Mouse (Mus musculus): ENCODE data around the gene Carns1. TPM values are rescaled to one million over a fixed set of nuclear protein-coding genes. Genes with fewer than 3 reads are reported as not detected.
A peak's percentile ranks its signal among the peaks of the same experiment; 100 is the strongest.

Gene Carns1
- polyA plus RNA-seq, 1 experiment, result 2.5 TPM

DNA sequence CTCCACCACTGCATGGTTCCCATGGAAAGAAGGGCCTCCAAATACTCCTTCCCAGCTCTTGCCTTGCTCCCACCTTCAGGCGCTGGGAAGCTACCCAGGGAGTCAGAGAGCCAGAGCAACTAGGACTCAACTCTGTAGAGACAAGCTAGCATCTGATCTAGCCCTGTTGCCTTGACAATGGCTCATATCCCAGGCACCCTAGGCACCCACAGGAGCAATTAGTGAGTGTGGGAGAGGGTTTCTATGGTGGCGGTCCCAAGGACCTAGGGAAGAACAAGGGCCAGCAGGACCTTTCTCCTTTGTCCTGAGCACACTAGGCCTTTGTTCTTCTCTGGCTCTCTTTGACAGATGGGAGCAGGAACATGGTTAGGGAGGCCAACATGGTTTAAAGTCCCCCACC is 8.4 kb upstream of the Carns1 start:
- Histone ChIP-seq H3K36me3 (ENCODE audit: control insufficient read depth, insufficient read depth, low read length) (no peaks in the 10 kb centered on the region), H3K4me1 (ENCODE audit: control insufficient read depth, insufficient read depth, low read length) (0 out of 2 replicates have a peak, but pooled peaks cover 2% of the 10 kb centered on the region), H3K27ac (ENCODE audit: control insufficient read depth, insufficient read depth, low read depth, low read length) (no peak overlapping the region), H3K4me3 (ENCODE audit: control insufficient read depth, low read depth, low read length) (no peak overlapping the region), H3K27me3 (ENCODE audit: control insufficient read depth, insufficient read depth, low read length) (no peaks in the 10 kb centered on the region)
- TF ChIP-seq POLR2A (IDR thresholded peaks at IDR 0.05; ENCODE audit: control insufficient read depth, low read depth, low read length), result no peak

DNA sequence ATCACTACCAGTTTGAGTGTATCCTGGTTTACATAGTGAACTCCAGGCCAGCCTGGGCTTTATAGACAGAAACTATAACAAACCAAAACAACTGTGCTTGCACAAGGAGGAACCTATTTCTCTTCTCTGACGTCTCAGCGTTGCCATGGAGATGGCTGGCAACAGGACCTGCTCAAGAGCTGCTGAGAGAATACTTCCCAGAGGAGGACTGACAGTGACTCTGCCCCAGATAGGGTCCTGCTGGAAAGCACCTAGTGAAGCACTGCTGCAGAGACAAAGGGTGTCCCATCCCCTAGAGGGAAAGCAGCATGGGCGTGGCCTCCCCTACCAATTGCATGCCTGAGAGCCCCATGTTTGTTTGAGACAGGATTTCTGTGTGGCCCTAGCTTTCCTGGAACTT is 6.6 kb upstream of the Carns1 start:
- Histone ChIP-seq H3K4me1 (ENCODE audit: control insufficient read depth, insufficient read depth, low read length) (0 out of 2 replicates have a peak, but pooled peaks cover 2% of the 10 kb centered on the region), H3K4me3 (ENCODE audit: control insufficient read depth, low read depth, low read length) (no peak overlapping the region), H3K36me3 (ENCODE audit: control insufficient read depth, insufficient read depth, low read length) (no peaks in the 10 kb centered on the region), H3K27ac (ENCODE audit: control insufficient read depth, insufficient read depth, low read depth, low read length) (no peak overlapping the region), H3K27me3 (ENCODE audit: control insufficient read depth, insufficient read depth, low read length) (no peaks in the 10 kb centered on the region)
- TF ChIP-seq CTCF (IDR thresholded peaks at IDR 0.05; ENCODE audit: control insufficient read depth, insufficient read depth, insufficient replicate concordance, low read depth, low read length) (no peak), POLR2A (IDR thresholded peaks at IDR 0.05; ENCODE audit: control insufficient read depth, low read depth, low read length) (no peak)

DNA sequence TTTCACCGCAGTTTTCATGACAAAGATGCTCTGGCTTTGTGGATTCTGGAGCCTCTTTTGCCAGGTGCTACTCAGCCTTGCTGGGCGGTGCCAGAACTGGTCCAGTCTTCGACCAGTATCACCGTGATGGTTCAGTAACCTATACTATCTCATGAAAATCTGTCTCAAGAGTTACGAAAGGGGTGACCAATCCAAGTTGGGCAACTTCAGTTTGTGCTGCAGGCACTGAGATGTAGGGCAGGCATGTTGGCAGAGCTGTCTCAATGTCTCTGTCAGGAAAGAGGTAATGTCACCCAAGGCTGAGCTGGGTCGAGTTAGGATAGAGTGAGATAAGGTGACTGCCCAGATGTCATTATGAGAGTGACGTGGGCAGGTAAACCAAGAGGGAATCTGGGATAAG is 5.1 kb upstream of the Carns1 start:
- H3K27ac ChIP-seq (ENCODE audit: control insufficient read depth, insufficient read depth, low read depth, low read length), result no peak overlapping the region
- no peak overlapping the region for H3K4me3 ChIP-seq (ENCODE audit: control insufficient read depth, low read depth, low read length)
- TF ChIP-seq CTCF (IDR thresholded peaks at IDR 0.05; ENCODE audit: control insufficient read depth, insufficient read depth, insufficient replicate concordance, low read depth, low read length) (no peak), POLR2A (IDR thresholded peaks at IDR 0.05; ENCODE audit: control insufficient read depth, low read depth, low read length) (no peak)
- no peaks in the 10 kb centered on the region for H3K36me3 ChIP-seq (ENCODE audit: control insufficient read depth, insufficient read depth, low read length)
- H3K4me1 ChIP-seq (ENCODE audit: control insufficient read depth, insufficient read depth, low read length), result 0 out of 2 replicates have a peak, but pooled peaks cover 2% of the 10 kb centered on the region
- H3K27me3 ChIP-seq (ENCODE audit: control insufficient read depth, insufficient read depth, low read length), result no peaks in the 10 kb centered on the region

DNA sequence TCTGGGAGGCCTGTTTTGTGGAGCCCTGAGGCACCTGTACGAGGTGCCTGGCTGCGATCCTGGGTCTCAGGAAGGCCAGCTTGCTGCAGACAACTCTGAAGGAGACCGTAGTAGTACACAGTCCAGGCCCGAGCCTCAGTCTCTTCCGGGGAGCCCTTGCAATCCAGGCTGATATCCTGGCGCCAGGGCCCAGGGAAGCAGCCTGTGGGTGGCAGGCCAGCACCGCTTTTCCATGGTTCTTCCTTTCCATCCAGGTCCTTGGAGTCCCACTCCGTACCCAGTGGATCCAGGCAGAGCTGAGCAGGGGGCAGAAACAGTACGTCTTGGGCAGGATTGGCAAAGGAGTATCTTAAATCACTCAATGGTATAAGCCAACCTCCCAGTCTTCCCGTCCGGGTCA is 2.4 kb downstream of the Carns1 start:
- Histone ChIP-seq H3K4me1 (ENCODE audit: control insufficient read depth, insufficient read depth, low read length) (peaks cover 5% of the 10 kb centered on the region), H3K27ac (ENCODE audit: control insufficient read depth, insufficient read depth, low read depth, low read length) (no peak overlapping the region), H3K4me3 (ENCODE audit: control insufficient read depth, low read depth, low read length) (no peak overlapping the region), H3K27me3 (ENCODE audit: control insufficient read depth, insufficient read depth, low read length) (no peaks in the 10 kb centered on the region), H3K36me3 (ENCODE audit: control insufficient read depth, insufficient read depth, low read length) (no peaks in the 10 kb centered on the region)
- TF ChIP-seq POLR2A (IDR thresholded peaks at IDR 0.05; ENCODE audit: control insufficient read depth, low read depth, low read length), result no peak
- no peak; the same call in 1 of the 2 replicates for TF ChIP-seq CTCF (IDR thresholded peaks at IDR 0.05; ENCODE audit: control insufficient read depth, insufficient read depth, insufficient replicate concordance, low read depth, low read length)

DNA sequence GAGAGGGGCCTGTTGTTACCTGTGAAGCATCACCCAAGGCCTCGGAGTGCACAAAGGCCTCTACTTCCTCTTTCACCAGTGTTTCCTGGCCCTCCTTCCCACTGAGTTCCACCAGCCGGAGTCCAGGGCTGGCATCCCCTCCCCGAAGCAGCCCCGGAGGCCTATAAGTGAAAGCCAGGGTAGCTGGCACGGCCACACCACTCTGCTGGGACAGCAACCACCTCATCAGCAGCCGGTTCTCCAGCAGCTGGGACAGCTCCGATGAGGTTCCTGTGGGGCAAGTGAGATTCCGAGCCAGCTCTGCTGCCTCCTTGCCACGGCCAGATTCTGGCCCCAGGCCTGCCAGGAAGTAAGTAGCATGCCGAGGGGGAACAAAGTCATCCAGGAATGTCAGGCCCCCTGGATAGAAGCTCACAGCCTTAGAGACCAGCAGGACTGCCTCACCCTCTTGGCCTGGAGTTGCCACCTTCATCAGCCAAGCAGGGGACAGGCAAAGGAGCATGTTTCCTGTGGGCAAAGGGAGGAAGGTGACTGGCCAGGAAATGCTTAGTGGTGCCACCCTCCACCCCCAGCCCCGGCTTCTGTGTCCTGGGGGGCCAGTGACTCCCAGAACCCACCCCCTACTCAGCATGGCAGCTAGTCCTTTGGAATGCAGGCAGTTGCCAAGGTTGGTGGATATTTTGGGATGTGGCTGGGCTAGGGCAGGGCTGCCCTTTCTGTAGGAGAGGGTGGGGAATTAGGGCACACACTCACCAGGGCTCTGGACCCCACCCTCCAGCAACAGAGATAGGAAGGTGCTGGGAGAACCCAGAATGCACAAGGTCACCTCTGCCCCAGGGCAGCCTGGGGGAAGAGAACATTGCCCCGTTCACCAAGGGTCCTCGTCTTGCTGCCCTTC is 3.6 kb downstream of the Carns1 start:
- H3K27me3 ChIP-seq (ENCODE audit: control insufficient read depth, insufficient read depth, low read length), result no peaks in the 10 kb centered on the region
- H3K36me3 ChIP-seq (ENCODE audit: control insufficient read depth, insufficient read depth, low read length), result no peaks in the 10 kb centered on the region
- H3K4me1 ChIP-seq (ENCODE audit: control insufficient read depth, insufficient read depth, low read length), result peaks cover 5% of the 10 kb centered on the region
- no peak overlapping the region for H3K4me3 ChIP-seq (ENCODE audit: control insufficient read depth, low read depth, low read length)
- H3K27ac ChIP-seq (ENCODE audit: control insufficient read depth, insufficient read depth, low read depth, low read length), result no peak overlapping the region
- TF ChIP-seq POLR2A (IDR thresholded peaks at IDR 0.05; ENCODE audit: control insufficient read depth, low read depth, low read length) (no peak), CTCF (IDR thresholded peaks at IDR 0.05; ENCODE audit: control insufficient read depth, insufficient read depth, insufficient replicate concordance, low read depth, low read length) (no peak)

DNA sequence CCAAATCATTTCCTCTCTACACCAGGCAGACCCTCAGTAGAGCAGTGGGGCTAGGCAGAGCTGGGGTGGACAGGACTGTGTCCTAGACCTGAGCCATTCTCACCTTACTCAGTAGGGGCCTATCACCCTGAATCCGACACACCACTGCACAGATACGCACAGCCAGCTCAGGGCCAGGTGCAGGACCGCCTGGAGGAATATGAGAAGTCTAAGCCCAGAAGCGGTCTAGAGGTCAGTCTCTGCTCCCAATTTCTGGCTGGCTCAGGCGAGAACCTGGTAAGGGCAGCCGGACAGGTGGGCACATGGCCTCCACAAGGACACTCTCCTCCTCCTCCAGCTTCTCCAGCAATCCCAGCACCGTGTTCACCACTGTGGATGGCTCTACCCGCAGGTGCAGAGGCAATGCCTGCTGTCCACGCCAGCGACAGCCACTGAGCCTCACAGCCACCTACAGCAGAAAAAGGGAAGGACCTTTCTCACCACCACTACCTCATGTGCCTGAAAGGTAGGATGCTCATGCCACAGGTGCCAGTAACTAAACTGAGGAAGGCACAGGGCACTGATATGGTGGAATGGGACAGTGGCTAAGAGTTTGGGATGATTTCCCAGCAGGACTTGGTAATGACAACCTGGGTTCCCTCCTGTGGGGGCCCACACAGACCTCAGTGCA is 4.4 kb downstream of the Carns1 start:
- H3K4me1 ChIP-seq (ENCODE audit: control insufficient read depth, insufficient read depth, low read length), result peaks cover 5% of the 10 kb centered on the region
- no peak overlapping the region for H3K4me3 ChIP-seq (ENCODE audit: control insufficient read depth, low read depth, low read length)
- no peaks in the 10 kb centered on the region for H3K36me3 ChIP-seq (ENCODE audit: control insufficient read depth, insufficient read depth, low read length)
- H3K27me3 ChIP-seq (ENCODE audit: control insufficient read depth, insufficient read depth, low read length), result no peaks in the 10 kb centered on the region
- H3K27ac ChIP-seq (ENCODE audit: control insufficient read depth, insufficient read depth, low read depth, low read length), result no peak overlapping the region
- no peak for TF ChIP-seq POLR2A (IDR thresholded peaks at IDR 0.05; ENCODE audit: control insufficient read depth, low read depth, low read length)
- TF ChIP-seq CTCF (IDR thresholded peaks at IDR 0.05; ENCODE audit: control insufficient read depth, insufficient read depth, insufficient replicate concordance, low read depth, low read length), result no peak

DNA sequence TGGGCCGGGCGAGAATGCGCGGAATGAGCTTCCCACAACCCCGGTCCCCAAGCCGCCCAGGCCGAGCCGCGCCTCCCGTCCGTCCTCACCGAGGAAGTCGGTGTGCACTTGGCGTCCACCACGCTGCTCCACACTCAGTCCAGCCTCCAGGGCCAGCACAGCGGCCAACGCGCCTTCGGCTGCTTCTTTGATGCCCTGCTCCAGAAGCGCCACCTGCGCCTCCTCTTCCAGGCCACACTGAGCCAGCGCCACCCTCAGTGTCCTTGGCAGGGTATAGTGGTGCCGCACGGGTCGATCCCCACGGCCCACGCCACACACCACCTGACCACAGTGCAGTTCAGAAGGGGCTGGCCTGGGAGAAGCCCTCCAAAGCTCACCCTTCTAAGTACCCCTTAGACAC is 5.5 kb downstream of the Carns1 start:
- H3K36me3 ChIP-seq (ENCODE audit: control insufficient read depth, insufficient read depth, low read length), result no peaks in the 10 kb centered on the region
- H3K4me1 ChIP-seq (ENCODE audit: control insufficient read depth, insufficient read depth, low read length), result peaks cover 5% of the 10 kb centered on the region
- peak overlapping the region; percentile 46 for H3K27ac ChIP-seq (ENCODE audit: control insufficient read depth, insufficient read depth, low read depth, low read length)
- no peak for TF ChIP-seq POLR2A (IDR thresholded peaks at IDR 0.05; ENCODE audit: control insufficient read depth, low read depth, low read length)
- no peak for TF ChIP-seq CTCF (IDR thresholded peaks at IDR 0.05; ENCODE audit: control insufficient read depth, insufficient read depth, insufficient replicate concordance, low read depth, low read length)
- H3K27me3 ChIP-seq (ENCODE audit: control insufficient read depth, insufficient read depth, low read length), result no peaks in the 10 kb centered on the region
- H3K4me3 ChIP-seq (ENCODE audit: control insufficient read depth, low read depth, low read length), result peak overlapping the region; percentile 76

Measured in testis, adult 2 months (tissue).